Mouse (Mus musculus): Measurements from ENCODE around the gene Chfr. TPM values are rescaled to one million over a fixed set of nuclear protein-coding genes. Genes with fewer than 3 reads are reported as not detected.
"Not testable (repeated sequence)": the region's sequence is repeated elsewhere in the genome, so short reads cannot be mapped to it uniquely, and the experiment has no call there.

Chfr gene
- polyA plus RNA-seq, 1 experiment from 2014 or later: 33.4 TPM

GRCm38 (mm10) chr5:110106901-110107564, 28.6 kb upstream of the Chfr start:
- H3K36me3 ChIP-seq (ENCODE audit: control insufficient read depth, insufficient read depth, low read length): peaks cover 29% of the 10 kb centered on the region
- H3K4me1 ChIP-seq (ENCODE audit: control insufficient read depth, insufficient read depth, low read length): peaks cover 7% of the 10 kb centered on the region
- peak overlapping the region; percentile 56 for H3K4me3 ChIP-seq (ENCODE audit: low read depth, low read length)
- H3K27me3 ChIP-seq (ENCODE audit: control insufficient read depth, insufficient read depth, low read length): no peaks in the 10 kb centered on the region
- H3K4me2 ChIP-seq (ENCODE audit: low read depth, severe bottlenecking): peak overlapping the region; percentile 85
- peak overlapping the region; percentile 74 for H3K9ac ChIP-seq (ENCODE audit: low read length)
- H3K9me3 ChIP-seq (ENCODE audit: control insufficient read depth, low read length): no peaks in the 10 kb centered on the region
- H3K27ac ChIP-seq (replicated peaks; ENCODE audit: low read depth, low read length): peak overlapping the region; percentile 89; the same call in 1 of the 2 replicates
- ATAC-seq (ENCODE audit: insufficient number of reproducible peaks, low FRiP score, low TSS enrichment, low read depth) (peak; percentile 0; the same call in 1 of the 2 replicates), DNase-seq (ENCODE audit: low spot score) (peak; percentile 42)
- 18% methylated on average over 41 of the region's 41 CpGs for WGBS

DNA sequence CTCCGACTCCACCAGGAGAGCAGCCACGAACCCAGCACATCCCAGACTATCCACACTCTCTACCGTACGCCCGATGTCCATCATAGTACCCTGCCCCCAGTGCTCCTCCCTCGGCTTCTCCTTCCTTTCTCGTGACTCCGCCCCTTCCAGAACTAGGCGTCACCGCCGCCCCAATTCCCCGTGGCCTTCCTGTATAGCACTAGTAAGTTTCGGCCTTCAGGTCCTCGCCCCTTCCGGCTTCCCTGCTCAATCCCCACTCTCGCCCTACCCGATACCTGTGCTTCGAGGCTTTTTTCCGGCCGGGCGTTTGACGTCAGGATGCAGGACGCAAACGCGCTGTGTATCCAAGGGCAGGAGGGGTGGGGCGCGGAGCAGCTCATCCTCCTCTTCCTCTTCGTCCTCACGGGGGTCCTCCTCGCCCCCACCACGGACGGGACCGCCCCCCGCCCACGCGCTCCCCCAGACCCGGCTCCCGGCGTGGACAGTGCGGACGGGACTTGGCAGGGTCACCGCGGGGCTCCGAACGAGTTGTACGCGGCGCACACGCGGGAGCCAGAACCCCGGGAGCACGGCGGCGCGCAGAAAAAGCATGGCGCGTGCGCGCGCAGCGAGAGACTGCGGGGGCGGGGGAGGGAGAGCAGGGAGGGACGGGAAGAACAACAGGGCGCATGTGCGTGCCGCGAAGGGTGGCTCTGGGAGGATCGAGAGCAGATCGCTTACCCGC, 27.9 kb upstream of the Chfr start, which contains the start of gene Gtpbp6:
TSS of gene Gtpbp6 (minus strand) at position 617 of the 724 bp plus-strand sequence.
- DNase-seq (ENCODE audit: low spot score) (peak; percentile 93), ATAC-seq (ENCODE audit: insufficient number of reproducible peaks, low FRiP score, low TSS enrichment, low read depth) (peak; percentile 84)
- Histone ChIP-seq H3K27ac (replicated peaks; ENCODE audit: low read depth, low read length) (peak within 1 kb of the TSS; percentile 89), H3K4me3 (ENCODE audit: low read depth, low read length) (peak within 1 kb of the TSS; percentile 56), H3K9ac (ENCODE audit: low read length) (peak within 1 kb of the TSS; percentile 74), H3K27me3 (ENCODE audit: control insufficient read depth, insufficient read depth, low read length) (no peaks in the 10 kb centered on the region), H3K4me2 (ENCODE audit: low read depth, severe bottlenecking) (peak within 1 kb of the TSS; percentile 85), H3K4me1 (ENCODE audit: control insufficient read depth, insufficient read depth, low read length) (peaks cover 7% of the 10 kb centered on the region), H3K9me3 (ENCODE audit: control insufficient read depth, low read length) (no peaks in the 10 kb centered on the region), H3K36me3 (ENCODE audit: control insufficient read depth, insufficient read depth, low read length) (peaks cover 29% of the 10 kb centered on the region)
- WGBS: under 1% methylated on average over 70 of the region's 71 CpGs

- no peak for DNase-seq (ENCODE audit: low spot score)
- 0% methylated on average over 7 of the region's 7 CpGs for WGBS
- Histone ChIP-seq H3K27ac (replicated peaks; ENCODE audit: low read depth, low read length) (peak overlapping the region; percentile 89; the same call in 1 of the 2 replicates), H3K4me3 (ENCODE audit: low read depth, low read length) (peak overlapping the region; percentile 56), H3K9me3 (ENCODE audit: control insufficient read depth, low read length) (no peaks in the 10 kb centered on the region), H3K4me1 (ENCODE audit: control insufficient read depth, insufficient read depth, low read length) (peaks cover 7% of the 10 kb centered on the region), H3K36me3 (ENCODE audit: control insufficient read depth, insufficient read depth, low read length) (peaks cover 28% of the 10 kb centered on the region), H3K27me3 (ENCODE audit: control insufficient read depth, insufficient read depth, low read length) (no peaks in the 10 kb centered on the region), H3K9ac (ENCODE audit: low read length) (peak overlapping the region; percentile 74; the same call in 1 of the 2 replicates), H3K4me2 (ENCODE audit: low read depth, severe bottlenecking) (peak overlapping the region; percentile 85; the same call in 1 of the 2 replicates)
- ATAC-seq (ENCODE audit: insufficient number of reproducible peaks, low FRiP score, low TSS enrichment, low read depth): no peak
Observed at GRCm38 (mm10) chr5:110108305-110108628, 27.4 kb upstream of the Chfr start.

DNA sequence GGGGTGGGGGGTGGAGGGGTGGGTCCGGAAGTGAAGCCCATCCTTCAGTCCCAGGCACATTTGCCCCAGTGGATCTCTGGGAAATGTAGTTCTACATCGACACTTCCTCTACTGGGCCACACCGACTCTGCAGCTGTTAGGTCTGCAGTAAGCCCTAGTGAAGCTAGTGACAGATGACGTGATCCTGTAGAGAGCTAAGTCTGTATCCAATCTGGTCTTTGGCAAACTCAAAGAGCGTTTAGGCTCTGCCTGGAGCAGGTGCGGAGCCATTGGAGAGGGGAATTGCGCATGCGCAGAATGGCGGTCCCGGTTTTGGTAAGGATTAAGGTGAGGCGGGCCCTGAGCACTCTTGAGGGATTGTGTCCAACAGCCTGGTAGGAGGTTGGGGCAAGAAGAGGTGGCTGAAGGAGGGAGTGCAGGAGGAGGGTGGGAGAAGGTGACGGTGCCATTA, 25.6 kb upstream of the Chfr start, which contains the start of gene Zfp605:
TSS of gene Zfp605 (plus strand) at position 102 of the 451 bp plus-strand sequence.
- Histone ChIP-seq H3K9me3 (ENCODE audit: control insufficient read depth, low read length) (no peaks in the 10 kb centered on the region), H3K4me3 (ENCODE audit: low read depth, low read length) (peak within 1 kb of the TSS; percentile 48), H3K9ac (ENCODE audit: low read length) (peak within 1 kb of the TSS; percentile 49), H3K4me2 (ENCODE audit: low read depth, severe bottlenecking) (peak within 1 kb of the TSS; percentile 62), H3K36me3 (ENCODE audit: control insufficient read depth, insufficient read depth, low read length) (peaks cover 13% of the 10 kb centered on the region), H3K4me1 (ENCODE audit: control insufficient read depth, insufficient read depth, low read length) (peaks cover 7% of the 10 kb centered on the region), H3K27ac (replicated peaks; ENCODE audit: low read depth, low read length) (no peak within 1 kb of the TSS), H3K27me3 (ENCODE audit: control insufficient read depth, insufficient read depth, low read length) (no peaks in the 10 kb centered on the region)
- 1% methylated on average over 12 of the region's 12 CpGs for WGBS
- ATAC-seq (ENCODE audit: insufficient number of reproducible peaks, low FRiP score, low TSS enrichment, low read depth): peak; percentile 36
- peak; percentile 90 for DNase-seq (ENCODE audit: low spot score)

DNA sequence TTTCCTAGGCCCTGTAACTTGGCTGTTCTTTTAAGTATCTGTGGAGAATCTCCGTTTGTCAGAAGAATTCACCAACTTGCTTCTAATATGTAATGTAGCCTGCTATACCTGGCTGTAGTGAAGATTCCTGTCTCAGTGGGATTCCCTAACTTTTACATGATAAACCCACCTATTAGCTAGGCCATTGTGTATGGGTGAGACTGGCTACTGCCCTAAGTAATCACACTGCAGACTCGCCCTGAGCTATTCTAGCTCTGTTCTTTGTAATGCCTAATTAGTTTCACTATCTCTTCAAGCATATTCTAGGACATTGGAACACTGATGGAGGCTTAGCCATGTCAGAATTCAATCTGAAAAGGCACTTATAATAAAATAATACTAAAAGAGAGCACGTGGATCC, 13.3 kb upstream of the Chfr start:
- not testable (repeated sequence) for ATAC-seq (ENCODE audit: insufficient number of reproducible peaks, low FRiP score, low TSS enrichment, low read depth); H3K27me3 ChIP-seq (ENCODE audit: control insufficient read depth, insufficient read depth, low read length); H3K9ac ChIP-seq (ENCODE audit: low read length); H3K4me1 ChIP-seq (ENCODE audit: control insufficient read depth, insufficient read depth, low read length); H3K4me2 ChIP-seq (ENCODE audit: low read depth, severe bottlenecking); H3K9me3 ChIP-seq (ENCODE audit: control insufficient read depth, low read length); H3K36me3 ChIP-seq (ENCODE audit: control insufficient read depth, insufficient read depth, low read length); H3K4me3 ChIP-seq (ENCODE audit: low read depth, low read length); DNase-seq (ENCODE audit: low spot score); H3K27ac ChIP-seq (replicated peaks; ENCODE audit: low read depth, low read length)
- WGBS: 87% methylated on average over 3 of the region's 3 CpGs

- WGBS: 6% methylated on average over 18 of the region's 18 CpGs
- Histone ChIP-seq H3K36me3 (ENCODE audit: control insufficient read depth, insufficient read depth, low read length) (no peaks in the 10 kb centered on the region; the same call in 1 of the 2 replicates), H3K27ac (replicated peaks; ENCODE audit: low read depth, low read length) (no peak overlapping the region), H3K27me3 (ENCODE audit: control insufficient read depth, insufficient read depth, low read length) (no peaks in the 10 kb centered on the region), H3K4me1 (ENCODE audit: control insufficient read depth, insufficient read depth, low read length) (no peaks in the 10 kb centered on the region), H3K9me3 (ENCODE audit: control insufficient read depth, low read length) (no peaks in the 10 kb centered on the region), H3K9ac (ENCODE audit: low read length) (peak overlapping the region; percentile 69), H3K4me3 (ENCODE audit: low read depth, low read length) (peak overlapping the region; percentile 69), H3K4me2 (ENCODE audit: low read depth, severe bottlenecking) (peak overlapping the region; percentile 79)
- DNase-seq (ENCODE audit: low spot score) (no peak), ATAC-seq (ENCODE audit: insufficient number of reproducible peaks, low FRiP score, low TSS enrichment, low read depth) (peak; percentile 41)
Observed at GRCm38 (mm10) chr5:110136087-110136464, 434 bp downstream of the Chfr start.

GRCm38 (mm10) chr5:110137816-110138215, 2.2 kb downstream of the Chfr start:
- Histone ChIP-seq H3K4me2 (ENCODE audit: low read depth, severe bottlenecking) (no peak overlapping the region), H3K27ac (replicated peaks; ENCODE audit: low read depth, low read length) (no peak overlapping the region), H3K36me3 (ENCODE audit: control insufficient read depth, insufficient read depth, low read length) (no peaks in the 10 kb centered on the region; the same call in 1 of the 2 replicates), H3K27me3 (ENCODE audit: control insufficient read depth, insufficient read depth, low read length) (no peaks in the 10 kb centered on the region), H3K9me3 (ENCODE audit: control insufficient read depth, low read length) (no peaks in the 10 kb centered on the region), H3K9ac (ENCODE audit: low read length) (no peak overlapping the region), H3K4me3 (ENCODE audit: low read depth, low read length) (no peak overlapping the region), H3K4me1 (ENCODE audit: control insufficient read depth, insufficient read depth, low read length) (no peaks in the 10 kb centered on the region)
- no peak for DNase-seq (ENCODE audit: low spot score)
- no peak for ATAC-seq (ENCODE audit: insufficient number of reproducible peaks, low FRiP score, low TSS enrichment, low read depth)
- 90% methylated on average over 3 of the region's 3 CpGs for WGBS

DNA sequence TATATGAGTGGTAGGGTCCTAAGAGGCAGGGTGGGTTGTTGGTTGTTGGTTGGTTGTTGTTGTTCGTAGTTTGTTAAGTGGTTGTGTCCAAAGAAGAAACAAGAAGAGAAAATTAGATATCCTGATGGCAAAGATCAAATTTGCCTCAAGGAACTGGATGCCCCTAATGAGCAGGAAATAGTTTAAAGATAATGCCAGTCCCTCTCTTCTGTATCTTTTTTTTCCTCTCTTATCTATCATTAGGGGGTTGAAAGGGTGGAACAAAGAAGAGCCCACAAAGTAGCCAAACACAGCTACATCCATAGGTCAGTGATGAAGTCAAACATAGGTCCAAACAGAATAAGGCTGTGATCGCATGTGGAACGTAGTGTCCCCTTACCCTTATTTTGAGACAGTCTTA, 3.7 kb downstream of the Chfr start:
- Histone ChIP-seq H3K4me1 (ENCODE audit: control insufficient read depth, insufficient read depth, low read length) (no peaks in the 10 kb centered on the region), H3K4me2 (ENCODE audit: low read depth, severe bottlenecking) (no peak overlapping the region), H3K9ac (ENCODE audit: low read length) (no peak overlapping the region), H3K36me3 (ENCODE audit: control insufficient read depth, insufficient read depth, low read length) (peaks cover 2% of the 10 kb centered on the region; the same call in 1 of the 2 replicates), H3K9me3 (ENCODE audit: control insufficient read depth, low read length) (no peaks in the 10 kb centered on the region), H3K27me3 (ENCODE audit: control insufficient read depth, insufficient read depth, low read length) (no peaks in the 10 kb centered on the region), H3K4me3 (ENCODE audit: low read depth, low read length) (no peak overlapping the region), H3K27ac (replicated peaks; ENCODE audit: low read depth, low read length) (no peak overlapping the region)
- DNase-seq (ENCODE audit: low spot score): no peak
- 92% methylated on average over 3 of the region's 3 CpGs for WGBS
- no peak for ATAC-seq (ENCODE audit: insufficient number of reproducible peaks, low FRiP score, low TSS enrichment, low read depth)
